Mouse (Mus musculus): ENCODE data around the gene Plcl2. TPM values are rescaled to one million over a fixed set of nuclear protein-coding genes. Genes with fewer than 3 reads are reported as not detected.
A peak's percentile ranks its signal among the peaks of the same experiment; 100 is the strongest.
"Not testable (repeated sequence)": the region's sequence is repeated elsewhere in the genome, so short reads cannot be mapped to it uniquely, and the experiment has no call there.

The Plcl2 gene
- polyA plus RNA-seq, 1 experiment from 2014 or later, result 3.7 TPM

DNA sequence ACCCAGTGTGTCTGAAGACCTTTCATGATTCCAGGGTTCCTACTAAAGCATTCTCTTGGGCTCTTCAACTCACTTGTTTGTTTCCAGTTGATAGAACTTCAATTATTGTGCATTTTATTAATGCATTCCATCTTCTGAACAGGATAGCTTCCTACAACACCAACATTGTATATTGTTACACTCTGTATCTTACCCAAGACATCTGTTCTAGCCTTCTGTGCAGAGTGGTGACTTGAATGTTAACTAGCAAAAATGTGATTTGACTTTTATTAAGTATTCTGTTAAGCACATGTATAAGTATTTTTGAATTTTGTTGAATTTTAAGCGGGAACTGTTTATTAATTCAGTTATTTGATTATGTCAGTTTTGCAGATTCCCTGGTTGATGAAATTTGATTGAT lies 132.7 kb downstream of the Plcl2 start:
- Histone ChIP-seq H3K4me1 (peaks cover 11% of the 10 kb centered on the region), H3K4me3 (no peak overlapping the region), H3K27me3 (no peaks in the 10 kb centered on the region), H3K36me3 (no peaks in the 10 kb centered on the region), H3K9ac (no peak overlapping the region), H3K4me2 (replicated peaks) (no peak overlapping the region), H3K9me3 (no peaks in the 10 kb centered on the region; the same call in 1 of the 2 replicates), H3K27ac (no peak overlapping the region)
- WGBS, result 96% methylated on average over 1 of the region's 1 CpGs
- ATAC-seq (ENCODE audit: low FRiP score, low read depth), result no peak

DNA sequence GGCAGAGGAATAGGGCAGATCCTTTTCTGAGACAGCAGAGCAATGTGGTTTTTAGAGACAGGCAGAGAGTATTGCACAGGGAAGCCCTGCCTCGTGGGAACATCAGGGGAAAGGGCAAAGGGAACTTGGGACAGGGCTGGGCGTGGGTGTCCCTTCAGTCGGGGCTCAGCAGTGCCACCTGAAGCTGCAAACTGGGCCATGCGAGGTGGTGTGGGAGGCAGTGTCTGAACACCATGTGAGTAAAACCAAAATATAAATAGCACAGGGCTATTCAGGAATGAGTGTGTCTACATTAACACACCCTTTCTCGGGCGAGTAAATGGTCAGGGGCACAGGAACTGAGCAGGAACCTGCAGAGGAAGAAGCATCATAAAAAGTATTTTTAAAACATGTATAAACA lies 134.2 kb downstream of the Plcl2 start:
- Histone ChIP-seq H3K27ac (no peak overlapping the region), H3K36me3 (peaks cover 4% of the 10 kb centered on the region; the same call in 1 of the 2 replicates), H3K9me3 (peaks cover 7% of the 10 kb centered on the region), H3K4me3 (no peak overlapping the region), H3K27me3 (no peaks in the 10 kb centered on the region), H3K4me2 (replicated peaks) (peak overlapping the region; percentile 34; the same call in 1 of the 2 replicates), H3K9ac (no peak overlapping the region), H3K4me1 (peaks cover 11% of the 10 kb centered on the region)
- ATAC-seq (ENCODE audit: low FRiP score, low read depth), result no peak
- 39% methylated on average over 6 of the region's 6 CpGs for WGBS

DNA sequence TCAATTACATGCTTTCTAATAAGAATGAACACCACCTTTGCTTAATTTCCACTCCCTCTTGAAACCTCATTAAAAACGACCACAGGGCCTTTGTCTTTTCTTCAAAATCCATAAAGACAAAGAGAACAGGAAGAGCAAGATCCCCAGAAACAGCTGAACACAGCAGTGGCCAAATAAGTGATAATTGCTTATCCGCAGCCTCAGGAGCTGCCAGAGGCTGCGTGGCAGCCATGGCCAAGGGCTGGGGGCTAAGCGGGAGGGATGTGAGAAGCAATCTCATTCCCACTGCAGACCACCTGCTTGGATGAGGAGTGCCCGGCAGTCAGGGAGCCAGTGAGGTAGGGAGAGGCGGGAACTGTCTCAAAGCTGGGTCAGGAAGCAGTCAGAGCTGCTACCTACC lies 134.8 kb downstream of the Plcl2 start:
- no peak overlapping the region; the same call in 1 of the 2 replicates for H3K27ac ChIP-seq
- H3K9me3 ChIP-seq, result peaks cover 7% of the 10 kb centered on the region
- H3K9ac ChIP-seq, result no peak overlapping the region
- no peak for ATAC-seq (ENCODE audit: low FRiP score, low read depth)
- WGBS, result 13% methylated on average over 6 of the region's 6 CpGs
- no peak overlapping the region for H3K4me3 ChIP-seq
- no peaks in the 10 kb centered on the region for H3K27me3 ChIP-seq
- peak overlapping the region; percentile 34 for H3K4me2 ChIP-seq (replicated peaks)
- H3K4me1 ChIP-seq, result peaks cover 11% of the 10 kb centered on the region
- H3K36me3 ChIP-seq, result peaks cover 4% of the 10 kb centered on the region; the same call in 1 of the 2 replicates

DNA sequence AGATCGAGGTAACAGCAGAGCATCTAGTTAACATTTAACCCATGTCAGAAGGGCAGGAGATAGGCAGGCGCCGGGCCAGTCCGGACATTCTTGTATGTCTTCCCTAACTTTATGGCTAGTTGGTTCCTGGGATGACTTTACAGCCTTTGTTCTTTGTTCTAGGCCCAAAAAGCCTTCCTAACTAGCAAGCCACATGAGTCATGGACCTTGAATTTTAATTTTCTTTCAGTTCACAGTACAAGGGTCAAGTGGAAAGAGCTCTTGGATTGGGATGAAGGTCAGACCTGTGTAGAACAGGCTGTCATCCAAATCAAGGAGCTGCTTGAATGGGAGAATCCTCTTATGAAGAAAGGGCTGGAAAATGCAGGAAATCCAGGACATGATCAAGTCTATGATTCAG lies 138.9 kb downstream of the Plcl2 start:
- ATAC-seq (ENCODE audit: low FRiP score, low read depth); H3K27ac ChIP-seq; H3K4me2 ChIP-seq (replicated peaks); H3K4me3 ChIP-seq; H3K9ac ChIP-seq; H3K36me3 ChIP-seq; H3K9me3 ChIP-seq; H3K27me3 ChIP-seq: not testable (repeated sequence)
- H3K4me1 ChIP-seq, result peaks cover 11% of the 10 kb centered on the region
- WGBS, result 92% methylated on average over 4 of the region's 4 CpGs

DNA sequence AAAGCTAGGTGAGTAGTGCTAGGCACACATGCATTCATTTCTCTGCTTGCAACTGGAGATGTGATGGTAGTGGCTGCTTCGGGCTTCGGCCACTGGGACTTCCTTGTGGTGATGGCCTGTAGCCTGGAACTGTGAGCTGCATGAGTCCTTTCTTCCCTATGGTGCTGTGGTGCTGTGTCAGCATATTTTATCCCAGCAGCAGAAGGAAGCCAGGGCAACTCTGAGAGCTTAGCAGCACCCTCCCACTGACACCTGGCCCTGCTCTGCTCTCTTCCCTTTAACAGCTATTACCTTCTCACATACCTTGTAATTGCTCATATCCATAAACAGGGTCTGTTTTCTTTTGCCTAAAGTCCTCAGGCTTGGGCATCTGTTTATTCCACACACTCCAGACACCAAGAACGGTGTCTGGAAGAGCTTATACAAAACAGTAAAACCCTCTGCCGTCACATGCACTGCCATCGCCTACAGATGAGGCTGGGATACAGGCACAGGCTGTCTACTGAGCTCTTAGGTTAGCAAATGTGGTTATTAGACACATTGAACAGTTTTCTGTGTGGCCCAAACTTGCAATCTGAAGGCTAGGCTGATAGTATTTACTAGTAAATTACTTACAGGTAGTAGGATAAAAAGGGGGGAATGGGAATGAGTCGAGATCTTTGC lies 139.7 kb downstream of the Plcl2 start:
- no peak overlapping the region for H3K4me3 ChIP-seq
- no peak overlapping the region for H3K4me2 ChIP-seq (replicated peaks)
- no peaks in the 10 kb centered on the region for H3K27me3 ChIP-seq
- H3K4me1 ChIP-seq, result peaks cover 4% of the 10 kb centered on the region
- ATAC-seq (ENCODE audit: low FRiP score, low read depth), result no peak
- H3K36me3 ChIP-seq, result peaks cover 4% of the 10 kb centered on the region; the same call in 1 of the 2 replicates
- WGBS, result 65% methylated on average over 6 of the region's 6 CpGs
- peaks cover 7% of the 10 kb centered on the region for H3K9me3 ChIP-seq
- H3K27ac ChIP-seq, result no peak overlapping the region
- no peak overlapping the region for H3K9ac ChIP-seq

DNA sequence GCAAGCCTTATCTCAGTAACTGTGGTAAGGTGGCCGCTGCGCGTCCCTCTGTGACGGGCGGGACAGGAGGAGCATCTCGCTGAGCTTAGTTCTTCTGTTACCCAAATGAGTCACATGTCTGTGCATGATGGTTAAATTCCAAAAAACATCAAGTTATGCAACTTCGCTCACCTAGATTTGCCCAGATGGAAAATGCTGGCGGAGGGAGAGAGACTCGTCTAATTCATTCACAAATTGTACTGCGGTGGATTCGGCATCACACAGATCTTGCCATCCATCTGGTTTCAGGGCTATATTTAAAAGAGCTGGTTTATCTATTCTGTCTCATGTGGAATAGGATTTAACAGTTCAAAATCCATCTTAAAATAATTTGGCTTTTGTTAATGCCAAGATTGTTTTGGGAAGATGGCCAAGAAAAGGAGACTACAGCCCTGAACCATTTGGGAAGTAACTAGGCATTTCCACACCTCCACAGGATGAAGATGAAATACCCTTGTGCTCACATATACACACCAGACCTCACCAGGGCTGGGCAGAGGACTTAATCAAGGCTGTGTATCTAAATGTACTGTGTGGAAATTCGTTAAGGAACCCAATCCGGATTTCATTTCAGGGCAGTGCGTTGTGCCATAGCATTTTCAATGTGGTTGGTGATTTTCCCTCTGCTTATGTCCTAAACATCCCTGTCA lies 141.5 kb downstream of the Plcl2 start:
- Histone ChIP-seq H3K4me3 (no peak overlapping the region), H3K4me2 (replicated peaks) (no peak overlapping the region), H3K4me1 (no peaks in the 10 kb centered on the region), H3K9ac (no peak overlapping the region), H3K27ac (no peak overlapping the region), H3K27me3 (no peaks in the 10 kb centered on the region), H3K36me3 (peaks cover 4% of the 10 kb centered on the region; the same call in 1 of the 2 replicates), H3K9me3 (peaks cover 7% of the 10 kb centered on the region)
- ATAC-seq (ENCODE audit: low FRiP score, low read depth), result no peak
- WGBS, result 94% methylated on average over 14 of the region's 14 CpGs

DNA sequence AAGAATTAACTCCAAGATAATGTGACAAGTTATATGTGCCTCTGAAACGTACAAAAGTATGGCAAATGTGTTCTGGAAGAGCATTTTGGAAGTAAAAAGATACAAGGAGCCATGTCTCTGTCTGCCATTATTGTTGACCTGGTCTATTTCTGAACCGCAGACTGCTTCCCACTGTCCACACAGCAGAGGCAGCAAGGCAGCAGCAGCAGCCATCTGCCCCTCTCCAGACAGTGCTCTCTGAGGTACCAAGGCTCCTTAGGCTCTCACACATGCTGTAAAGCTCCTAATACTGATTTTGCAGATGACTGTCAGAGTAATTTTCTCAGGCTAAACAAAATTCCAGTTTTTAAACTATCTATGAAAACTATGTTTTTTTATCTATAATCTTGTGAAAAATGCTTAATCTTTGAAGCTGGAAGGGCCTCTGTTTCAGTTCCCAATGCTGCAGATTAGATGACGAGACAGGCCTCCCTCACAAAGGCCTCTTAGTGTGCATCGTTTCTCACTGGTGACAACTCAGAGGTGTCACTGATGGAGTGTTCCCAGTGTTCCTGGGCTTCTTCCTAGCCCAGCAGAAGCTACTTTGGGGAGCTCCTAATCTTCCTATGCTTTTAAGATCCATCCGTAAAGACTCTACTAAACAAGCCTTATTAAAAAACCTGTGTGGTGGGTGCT lies 145.7 kb downstream of the Plcl2 start:
- Histone ChIP-seq H3K4me3 (no peak overlapping the region), H3K9me3 (no peaks in the 10 kb centered on the region), H3K4me1 (no peaks in the 10 kb centered on the region), H3K4me2 (replicated peaks) (no peak overlapping the region), H3K36me3 (no peaks in the 10 kb centered on the region), H3K27ac (no peak overlapping the region), H3K27me3 (no peaks in the 10 kb centered on the region), H3K9ac (no peak overlapping the region)
- WGBS, result 64% methylated on average over 5 of the region's 5 CpGs
- ATAC-seq (ENCODE audit: low FRiP score, low read depth), result no peak

DNA sequence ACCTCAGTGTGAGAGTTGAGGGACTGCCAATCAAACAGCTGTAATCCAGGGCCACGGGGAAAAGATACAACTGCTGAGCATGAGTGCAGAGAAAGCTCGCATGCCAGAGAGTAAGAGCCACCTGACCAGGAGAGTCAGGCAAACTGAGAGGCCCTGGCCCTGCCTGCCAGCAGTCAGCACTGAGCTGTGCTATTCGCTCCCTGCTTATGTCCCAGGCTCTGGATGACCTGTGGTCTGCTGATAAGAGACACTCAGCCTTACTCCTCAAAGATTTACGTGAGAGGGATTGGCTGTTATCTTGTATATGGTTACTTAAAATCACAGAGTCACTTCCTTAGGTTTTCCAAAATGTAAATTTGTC lies 146.2 kb downstream of the Plcl2 start:
- H3K27me3 ChIP-seq, result no peaks in the 10 kb centered on the region
- no peak overlapping the region for H3K9ac ChIP-seq
- H3K4me3 ChIP-seq, result no peak overlapping the region
- no peak overlapping the region for H3K4me2 ChIP-seq (replicated peaks)
- no peak for ATAC-seq (ENCODE audit: low FRiP score, low read depth)
- H3K9me3 ChIP-seq, result no peaks in the 10 kb centered on the region
- WGBS, result 52% methylated on average over 4 of the region's 4 CpGs
- H3K27ac ChIP-seq, result no peak overlapping the region
- no peaks in the 10 kb centered on the region for H3K4me1 ChIP-seq
- no peaks in the 10 kb centered on the region for H3K36me3 ChIP-seq

DNA sequence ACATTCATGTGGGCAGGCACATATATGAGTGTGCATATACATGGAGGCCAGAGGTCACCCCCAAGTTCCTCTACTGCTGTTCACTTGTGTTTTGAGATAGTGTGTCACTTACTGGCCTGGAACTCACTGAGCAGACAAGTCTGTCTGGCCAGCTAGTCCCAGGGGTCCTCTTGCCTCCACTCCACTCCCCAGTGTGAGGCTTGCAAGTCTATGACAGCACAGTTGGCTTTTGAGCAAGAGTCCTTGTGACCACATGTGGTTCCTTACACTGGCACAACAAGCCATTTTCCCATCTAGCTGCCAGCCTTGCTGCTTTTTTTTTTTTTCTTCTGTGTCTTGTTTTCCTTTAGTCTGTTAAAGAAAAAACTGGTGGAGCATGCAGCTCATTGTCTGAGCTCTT lies 148.1 kb downstream of the Plcl2 start:
- Histone ChIP-seq H3K9ac (no peak overlapping the region), H3K4me2 (replicated peaks) (no peak overlapping the region), H3K9me3 (no peaks in the 10 kb centered on the region), H3K27me3 (no peaks in the 10 kb centered on the region), H3K36me3 (no peaks in the 10 kb centered on the region), H3K4me3 (no peak overlapping the region), H3K4me1 (no peaks in the 10 kb centered on the region), H3K27ac (no peak overlapping the region)
- no peak for ATAC-seq (ENCODE audit: low FRiP score, low read depth)

DNA sequence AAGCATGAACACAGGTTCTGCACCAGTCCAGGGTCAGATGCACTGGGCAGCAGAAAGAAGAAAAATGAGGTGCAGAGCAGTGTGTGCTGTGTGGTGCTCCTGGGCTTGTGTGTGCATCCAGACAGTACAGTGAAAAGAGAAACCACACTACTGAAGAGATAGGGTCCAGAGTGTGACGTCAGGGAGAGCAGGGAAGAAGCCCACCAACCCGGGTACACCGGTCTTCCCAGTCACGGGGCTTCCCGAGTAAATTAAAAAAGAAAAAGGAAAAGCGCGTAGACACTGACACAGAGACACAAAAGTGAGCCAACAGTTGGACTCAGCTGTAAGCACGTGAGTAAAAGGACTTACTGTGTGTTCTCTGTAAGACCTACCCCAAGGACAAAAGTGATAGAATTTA lies 149.7 kb downstream of the Plcl2 start:
- Histone ChIP-seq H3K27ac (no peak overlapping the region), H3K4me3 (no peak overlapping the region), H3K36me3 (no peaks in the 10 kb centered on the region), H3K9me3 (no peaks in the 10 kb centered on the region), H3K27me3 (no peaks in the 10 kb centered on the region), H3K4me1 (no peaks in the 10 kb centered on the region), H3K9ac (no peak overlapping the region), H3K4me2 (replicated peaks) (no peak overlapping the region)
- WGBS, result 95% methylated on average over 8 of the region's 8 CpGs
- ATAC-seq (ENCODE audit: low FRiP score, low read depth), result no peak

DNA sequence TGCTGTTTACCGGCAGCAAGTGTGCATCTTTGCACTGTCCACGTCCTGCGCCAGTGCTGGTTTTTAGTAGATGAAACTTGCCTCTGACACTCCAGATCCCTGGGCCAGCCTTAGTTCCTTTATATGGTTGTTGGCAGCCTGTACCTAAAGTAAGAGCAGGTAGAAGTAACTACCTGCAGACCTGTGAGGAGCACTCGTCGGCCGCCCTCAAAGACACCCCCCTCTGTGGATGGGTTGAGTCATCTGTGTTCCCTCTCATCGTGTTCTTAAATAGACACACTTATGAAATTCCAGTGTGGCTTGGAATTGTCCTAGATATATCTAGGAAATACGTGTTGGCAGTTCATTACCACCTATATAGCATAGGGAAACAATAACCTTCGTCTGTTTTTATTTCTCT lies 158.4 kb downstream of the Plcl2 start:
- Histone ChIP-seq H3K4me3 (no peak overlapping the region), H3K27me3 (no peaks in the 10 kb centered on the region), H3K27ac (no peak overlapping the region), H3K4me2 (replicated peaks) (no peak overlapping the region), H3K4me1 (no peaks in the 10 kb centered on the region), H3K36me3 (no peaks in the 10 kb centered on the region), H3K9ac (no peak overlapping the region), H3K9me3 (peaks cover 6% of the 10 kb centered on the region; the same call in 1 of the 2 replicates)
- ATAC-seq (ENCODE audit: low FRiP score, low read depth), result no peak
- WGBS, result 90% methylated on average over 9 of the region's 9 CpGs

DNA sequence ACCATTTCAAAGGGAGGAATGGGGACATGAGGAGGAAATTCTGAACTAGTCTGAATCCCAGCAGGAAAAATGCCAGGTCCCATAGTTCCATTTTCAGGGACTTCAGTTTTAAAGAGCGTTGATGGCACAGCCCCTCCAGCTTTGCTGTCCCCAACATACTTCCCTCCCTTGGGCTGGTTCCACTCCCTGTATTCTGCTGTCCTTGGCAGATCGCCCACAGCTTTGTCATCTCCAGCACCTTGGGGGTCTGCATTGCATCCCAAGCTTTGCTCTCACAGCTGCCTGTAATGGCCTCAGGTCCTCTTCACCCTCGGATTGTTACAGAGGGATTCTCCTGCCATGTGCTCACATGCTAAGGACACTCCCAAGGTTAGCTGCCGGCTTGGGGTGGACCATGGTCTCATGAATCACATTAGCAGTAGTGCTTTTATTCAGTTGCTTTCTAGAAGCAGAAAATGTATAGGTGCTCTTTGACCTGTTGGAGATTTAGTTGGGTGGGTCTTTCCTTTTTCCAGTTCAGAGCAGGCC lies 159.5 kb downstream of the Plcl2 start:
- 84% methylated on average over 4 of the region's 4 CpGs for WGBS
- no peak for ATAC-seq (ENCODE audit: low FRiP score, low read depth)

More for the DNA sequence above, 159.5 kb downstream of the Plcl2 start:
- Histone ChIP-seq H3K4me2 (replicated peaks) (no peak overlapping the region), H3K27me3 (no peaks in the 10 kb centered on the region), H3K9ac (no peak overlapping the region), H3K4me3 (no peak overlapping the region), H3K36me3 (no peaks in the 10 kb centered on the region), H3K4me1 (peaks cover 1% of the 10 kb centered on the region; the same call in 1 of the 2 replicates), H3K27ac (no peak overlapping the region), H3K9me3 (peaks cover 6% of the 10 kb centered on the region; the same call in 1 of the 2 replicates)

Data from limb, embryonic 13.5 days (tissue).